Mouse (Mus musculus) lung, postnatal 0 days (tissue): Measurements from ENCODE around the gene Hpgds.

ENCODE experiments used
- CTCF ChIP-seq: IDR thresholded peaks from 2 replicates; pipeline ENCODE4 v1.5.1; 2016; ENCODE audit warnings: antibody characterized with exemption, mild to moderate bottlenecking
- EP300 ChIP-seq: IDR thresholded peaks from 2 replicates; pipeline ENCODE4 v1.6.1; 2016; ENCODE audit warnings: antibody characterized with exemption, mild to moderate bottlenecking, control low read depth

DNA sequence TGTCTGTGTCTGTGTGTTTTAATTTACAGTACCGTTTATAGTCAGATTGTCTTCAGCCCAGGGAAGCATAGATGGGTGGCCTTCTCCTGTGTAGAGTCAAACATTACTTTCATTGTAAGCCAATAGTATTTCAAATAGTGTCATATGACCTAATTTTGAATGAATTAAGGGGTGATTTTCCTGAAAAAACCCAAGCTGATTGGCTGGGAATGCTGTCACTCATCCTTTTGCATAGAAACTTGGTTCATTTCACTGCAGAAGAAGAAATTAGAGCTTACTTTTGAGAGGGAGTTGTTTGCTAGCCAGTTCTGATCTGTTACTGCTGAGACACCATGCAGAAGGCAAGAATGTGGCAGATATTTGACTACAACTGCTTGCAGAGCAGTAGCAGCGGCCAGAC lies 69.5 kb downstream of the Hpgds start:
- TF ChIP-seq CTCF (no peak), EP300 (no peak)
